Mouse (Mus musculus) erythroblast, embryonic 14.5 days (primary cell): ENCODE measurements around the gene St3gal3. TPM values are rescaled to one million over a fixed set of nuclear protein-coding genes. Genes with fewer than 3 reads are reported as not detected.
A peak's percentile ranks its signal among the peaks of the same experiment; 100 is the strongest.

Experiments used
- H3K27me3 ChIP-seq: 2 replicates; pipeline ENCODE4 v1.6.1; 2012; ENCODE audit warnings: inconsistent platforms; ENCODE audit not compliant: control insufficient read depth
- H3K36me3 ChIP-seq: 2 replicates; pipeline ENCODE4 v1.6.1; 2012; ENCODE audit warnings: mild to moderate bottlenecking, inconsistent platforms; ENCODE audit not compliant: control insufficient read depth
- H3K4me1 ChIP-seq: 2 replicates; pipeline ENCODE4 v1.6.1; 2012; ENCODE audit warnings: inconsistent platforms; ENCODE audit not compliant: control insufficient read depth
- H3K4me3 ChIP-seq: replicated peaks from 2 replicates; pipeline ENCODE3; 2012; ENCODE audit warnings: moderate library complexity, mild to moderate bottlenecking, inconsistent platforms
- H3K9me3 ChIP-seq: 2 replicates; pipeline ENCODE4 v1.6.1; 2012; ENCODE audit warnings: low read length, inconsistent platforms, mixed read lengths; ENCODE audit not compliant: control insufficient read depth
- GATA1 ChIP-seq: IDR thresholded peaks from 2 replicates; pipeline ENCODE4 v1.6.1; 2012; ENCODE audit warnings: low read length, inconsistent platforms, mixed read lengths
- TAL1 ChIP-seq: IDR thresholded peaks from 3 replicates; pipeline ENCODE4 v1.6.1; 2012; ENCODE audit warnings: low read length, inconsistent platforms, mixed read lengths
- polyA plus RNA-seq: library from polyadenylated mRNA; stranded (reverse); fragments of >175 nt; gene quantifications from 2 replicates; pipeline ENCODE4 v1.2.3, GENCODE M21; 2012

The St3gal3 gene
- polyA plus RNA-seq, 1 experiment: 0.85 TPM

DNA sequence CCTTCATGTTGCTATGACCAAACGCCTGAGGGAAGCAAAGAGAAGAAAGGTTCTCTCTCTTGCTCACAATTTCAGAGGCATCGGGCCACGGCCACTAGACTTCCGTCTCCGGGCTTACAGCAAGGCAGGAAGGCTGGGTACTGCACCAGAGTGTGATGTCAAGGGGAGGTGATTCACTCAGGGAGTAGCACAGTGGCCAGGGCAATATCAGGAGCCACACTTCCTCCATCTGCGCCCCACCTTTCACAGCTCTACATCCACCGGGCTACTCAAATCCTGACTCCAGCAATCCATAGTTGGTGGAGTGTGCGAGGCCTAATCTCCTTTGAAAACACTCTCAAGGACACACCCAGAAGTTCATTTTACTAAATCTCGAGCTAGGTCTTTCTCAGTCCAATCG, 17.1 kb downstream of the St3gal3 start:
- Histone ChIP-seq H3K9me3 (no peaks in the 10 kb centered on the region), H3K4me3 (no peak overlapping the region), H3K4me1 (peaks cover 23% of the 10 kb centered on the region), H3K36me3 (peaks cover 3% of the 10 kb centered on the region), H3K27me3 (no peaks in the 10 kb centered on the region)
- TF ChIP-seq TAL1 (no peak), GATA1 (no peak)

DNA sequence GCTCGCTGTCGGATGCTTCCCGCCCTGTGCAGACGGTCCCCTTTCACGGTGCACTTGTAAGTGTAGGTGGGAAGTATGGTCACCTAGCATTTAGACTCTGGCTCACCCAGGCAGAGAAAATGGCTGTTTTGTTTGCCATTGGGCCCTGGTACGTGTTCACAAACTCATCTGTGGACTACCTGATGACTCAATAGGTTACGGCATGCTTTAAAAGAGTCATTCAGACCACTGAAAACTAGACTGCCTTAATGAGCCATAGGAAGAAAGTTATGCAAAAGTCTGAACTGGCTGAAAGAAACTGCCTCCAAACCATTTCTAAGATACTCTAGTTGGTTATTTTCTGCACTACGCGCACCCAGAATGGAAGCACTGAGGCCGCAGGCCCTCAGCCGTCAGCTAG, 18.6 kb downstream of the St3gal3 start:
- Histone ChIP-seq H3K36me3 (peaks cover 3% of the 10 kb centered on the region), H3K9me3 (peaks cover 1% of the 10 kb centered on the region; the same call in 1 of the 2 replicates), H3K4me3 (no peak overlapping the region), H3K27me3 (no peaks in the 10 kb centered on the region), H3K4me1 (peaks cover 25% of the 10 kb centered on the region)
- TF ChIP-seq TAL1 (no peak), GATA1 (no peak)

DNA sequence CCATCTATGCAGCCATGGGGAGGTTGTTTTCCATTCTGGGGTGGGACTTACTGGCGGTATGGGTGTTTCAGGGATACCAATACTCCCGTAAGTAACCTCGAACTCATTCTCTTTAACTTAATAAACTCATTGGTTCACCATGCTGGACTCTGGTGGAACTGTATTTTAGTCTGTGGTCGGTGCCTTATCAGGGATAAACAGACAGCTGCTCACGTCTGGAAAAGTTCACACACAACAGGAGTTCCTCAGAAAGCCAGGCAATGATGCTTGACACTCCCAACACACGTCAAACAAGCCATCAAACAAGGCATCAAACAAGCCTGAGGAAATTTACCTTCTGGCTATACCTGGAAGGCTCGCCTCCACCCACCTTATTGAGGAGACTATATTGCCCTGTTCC, 19.6 kb downstream of the St3gal3 start:
- no peaks in the 10 kb centered on the region for H3K27me3 ChIP-seq
- TF ChIP-seq TAL1 (no peak), GATA1 (no peak)

DNA sequence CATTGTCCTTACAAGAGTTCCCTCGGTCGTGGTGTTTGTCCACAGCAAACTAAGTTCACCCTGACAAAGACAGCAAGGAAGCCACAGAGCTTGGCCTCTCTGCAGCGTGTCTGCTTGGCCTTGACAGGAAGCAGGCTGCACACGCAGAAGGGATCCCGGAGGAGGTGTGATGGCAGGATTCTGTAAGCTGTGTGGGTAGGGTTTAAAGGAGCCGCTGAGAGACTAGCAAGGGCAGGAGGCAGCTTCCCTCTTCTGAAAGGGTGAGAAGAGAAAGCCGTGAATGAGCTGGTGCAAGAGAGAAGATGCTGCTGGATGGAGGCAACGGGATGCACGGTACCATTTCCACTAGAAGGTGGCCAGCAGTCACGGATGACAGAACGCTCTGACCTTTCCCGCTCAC, 22.1 kb downstream of the St3gal3 start:
- H3K27me3 ChIP-seq: no peaks in the 10 kb centered on the region
- no peak for TF ChIP-seq TAL1
- TF ChIP-seq GATA1: no peak
- H3K9me3 ChIP-seq: peaks cover 4% of the 10 kb centered on the region; the same call in 1 of the 2 replicates
- peaks cover 46% of the 10 kb centered on the region for H3K4me1 ChIP-seq
- peaks cover 7% of the 10 kb centered on the region for H3K36me3 ChIP-seq
- no peak overlapping the region for H3K4me3 ChIP-seq

More for the DNA sequence above, 19.6 kb downstream of the St3gal3 start:
- peaks cover 4% of the 10 kb centered on the region; the same call in 1 of the 2 replicates for H3K9me3 ChIP-seq
- no peak overlapping the region for H3K4me3 ChIP-seq
- peaks cover 27% of the 10 kb centered on the region for H3K4me1 ChIP-seq
- peaks cover 3% of the 10 kb centered on the region for H3K36me3 ChIP-seq

DNA sequence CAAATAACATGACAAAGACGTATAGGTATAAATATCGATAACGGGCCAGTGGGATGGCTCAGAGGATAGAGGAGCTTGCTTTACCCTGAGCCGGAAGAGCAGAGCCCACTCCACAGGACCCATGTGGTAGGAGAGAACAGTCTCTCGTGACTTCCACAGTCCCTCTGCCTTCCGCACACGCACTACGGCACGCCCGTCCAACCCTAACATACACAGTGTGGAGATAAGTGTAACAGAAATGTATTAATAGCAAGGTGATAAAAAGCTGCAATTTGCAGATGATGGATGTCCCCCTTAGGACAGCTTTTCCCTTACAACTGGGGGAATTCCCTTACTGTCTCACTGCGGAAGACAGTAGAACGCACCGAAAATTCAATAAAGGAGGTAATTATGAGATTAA, 25.1 kb downstream of the St3gal3 start:
- H3K27me3 ChIP-seq: no peaks in the 10 kb centered on the region
- H3K36me3 ChIP-seq: peaks cover 19% of the 10 kb centered on the region
- H3K4me1 ChIP-seq: peaks cover 43% of the 10 kb centered on the region
- TF ChIP-seq GATA1: no peak
- no peak for TF ChIP-seq TAL1
- H3K9me3 ChIP-seq: peaks cover 4% of the 10 kb centered on the region; the same call in 1 of the 2 replicates
- peak overlapping the region; percentile 16 for H3K4me3 ChIP-seq

DNA sequence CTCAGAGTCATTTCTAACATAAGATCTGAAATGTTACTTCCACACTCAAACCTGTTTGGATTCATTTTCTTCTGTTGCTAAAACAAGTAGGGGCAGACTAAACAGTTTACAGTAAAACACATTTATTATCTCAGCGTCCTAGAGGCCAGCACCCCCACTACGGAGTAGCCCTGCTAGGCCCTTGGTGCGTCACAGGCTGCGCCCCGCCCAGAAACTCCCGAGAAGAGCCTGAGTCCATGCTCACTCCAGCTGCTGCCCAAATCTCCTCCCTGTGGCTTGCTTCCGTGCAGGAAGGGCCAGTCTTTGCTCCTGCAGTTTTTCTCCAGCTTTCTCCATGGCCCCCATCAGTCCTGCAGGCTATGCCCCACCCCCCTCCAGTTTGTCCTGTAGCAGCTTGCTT, 25.9 kb downstream of the St3gal3 start:
- Histone ChIP-seq H3K27me3 (no peaks in the 10 kb centered on the region), H3K4me1 (peaks cover 43% of the 10 kb centered on the region), H3K9me3 (peaks cover 4% of the 10 kb centered on the region; the same call in 1 of the 2 replicates), H3K4me3 (no peak overlapping the region), H3K36me3 (peaks cover 19% of the 10 kb centered on the region)
- TF ChIP-seq GATA1 (no peak), TAL1 (no peak)

DNA sequence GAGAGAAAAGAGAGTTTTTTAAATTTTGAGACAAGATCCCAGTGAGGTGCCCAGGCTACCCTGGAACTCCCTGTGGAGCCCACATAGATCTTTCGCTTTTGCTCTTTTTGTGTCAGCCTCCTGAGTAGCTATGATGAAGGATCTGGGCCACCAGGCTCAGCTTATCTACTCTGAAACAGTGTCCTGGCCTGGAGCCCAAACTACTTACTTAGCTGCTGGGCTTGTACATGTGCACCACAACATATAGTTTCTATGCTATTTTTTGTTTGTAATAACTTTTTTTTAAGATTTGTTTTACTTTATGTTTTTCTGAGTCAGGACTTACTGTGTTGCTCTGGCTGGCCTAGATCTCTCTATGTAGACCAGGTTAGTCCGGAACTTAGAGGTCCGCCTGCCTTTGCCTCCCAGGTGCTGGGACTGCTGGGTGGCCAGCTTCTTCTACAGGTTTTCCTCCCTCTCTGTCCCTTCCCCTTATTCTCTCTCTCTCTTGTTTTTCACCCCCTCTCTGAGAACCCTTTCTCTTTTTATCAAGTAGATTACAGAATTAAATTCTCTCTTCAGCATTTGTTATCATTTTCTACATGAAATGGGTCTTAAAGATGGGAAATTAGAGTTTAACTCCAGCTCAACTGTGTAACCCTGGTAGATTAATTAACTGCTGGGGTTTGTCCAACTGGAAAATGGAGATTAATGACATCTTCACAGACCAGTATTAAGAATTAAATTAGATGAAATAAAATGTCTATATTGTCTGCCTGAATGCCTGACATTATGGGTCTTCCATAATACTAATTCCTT, 29.3 kb downstream of the St3gal3 start:
- Histone ChIP-seq H3K4me1 (peaks cover 30% of the 10 kb centered on the region), H3K36me3 (peaks cover 21% of the 10 kb centered on the region), H3K4me3 (no peak overlapping the region), H3K27me3 (no peaks in the 10 kb centered on the region), H3K9me3 (no peaks in the 10 kb centered on the region; the same call in 1 of the 2 replicates)
- TF ChIP-seq TAL1: no peak
- no peak for TF ChIP-seq GATA1

DNA sequence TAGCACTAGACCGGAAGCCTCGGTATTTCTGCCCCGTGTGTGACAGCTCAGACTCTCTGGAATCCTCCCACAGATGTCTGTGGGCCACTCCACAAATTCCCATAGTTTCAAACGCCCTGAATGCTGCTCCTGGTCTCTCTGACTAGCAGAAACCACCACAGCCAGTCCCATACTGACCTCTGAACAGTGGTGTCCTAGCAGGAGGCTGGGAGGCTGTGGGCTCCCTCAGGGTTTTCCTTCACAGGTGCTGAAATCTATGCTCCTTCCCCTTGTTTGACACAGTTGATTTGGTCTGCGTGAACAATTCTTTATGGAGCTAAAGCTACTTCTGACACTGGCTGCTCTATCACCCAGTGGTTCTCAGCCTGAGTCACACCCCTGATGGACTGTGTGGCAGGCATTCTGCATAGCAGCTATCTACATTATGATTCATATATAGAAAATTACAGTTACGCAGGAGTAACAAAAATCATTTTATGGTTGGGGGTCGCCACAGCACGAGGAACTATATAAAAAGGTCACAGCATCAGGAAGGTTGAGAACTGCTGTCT, 31.4 kb downstream of the St3gal3 start:
- H3K9me3 ChIP-seq: no peaks in the 10 kb centered on the region; the same call in 1 of the 2 replicates
- peaks cover 21% of the 10 kb centered on the region for H3K36me3 ChIP-seq
- no peak overlapping the region for H3K4me3 ChIP-seq
- TF ChIP-seq TAL1: no peak
- TF ChIP-seq GATA1: no peak
- H3K4me1 ChIP-seq: peaks cover 18% of the 10 kb centered on the region
- no peaks in the 10 kb centered on the region for H3K27me3 ChIP-seq

DNA sequence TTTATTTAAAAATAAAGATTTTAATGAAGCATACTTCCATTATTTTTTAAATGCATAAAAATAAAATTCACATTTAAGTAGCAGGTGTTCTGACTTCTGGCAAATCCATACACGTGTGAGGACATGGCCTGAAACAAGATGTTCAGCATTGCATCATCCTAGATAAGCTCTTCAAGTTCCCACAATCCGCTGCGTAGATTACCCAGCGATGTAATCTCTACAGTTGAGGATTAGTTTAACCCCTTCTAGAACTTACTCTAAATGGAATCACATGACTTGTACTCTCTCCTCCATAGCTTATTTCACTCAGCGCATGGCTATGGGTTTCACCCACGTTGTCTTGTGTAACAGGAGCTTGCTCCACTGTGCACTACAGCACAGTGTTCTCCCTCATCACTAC, 33.2 kb downstream of the St3gal3 start:
- no peaks in the 10 kb centered on the region for H3K9me3 ChIP-seq
- no peak overlapping the region for H3K4me3 ChIP-seq
- H3K27me3 ChIP-seq: no peaks in the 10 kb centered on the region
- peaks cover 16% of the 10 kb centered on the region for H3K4me1 ChIP-seq
- TF ChIP-seq TAL1 (no peak), GATA1 (no peak)
- H3K36me3 ChIP-seq: peaks cover 9% of the 10 kb centered on the region
